Mouse (Mus musculus) hindbrain, embryonic 16.5 days (tissue): ENCODE results near the gene Slc37a3. TPM values are rescaled to one million over a fixed set of nuclear protein-coding genes. Genes with fewer than 3 reads are reported as not detected.

Source experiments
- ATAC-seq: fragments of 200-750 bp; cut with Nextera tagmentation; 2 replicates; pipeline ENCODE4 v1.8.0; 2017; ENCODE audit warnings: moderate TSS enrichment, moderate library complexity
- H3K27ac ChIP-seq: fragments of 300-500 bp; sonication (generic); 2 replicates; pipeline ENCODE4 v1.5.1; 2014; ENCODE audit warnings: low read depth, mild to moderate bottlenecking, control low read depth, low read length, moderate library complexity
- H3K27me3 ChIP-seq: fragments of 300-500 bp; sonication (generic); replicated peaks from 2 replicates; pipeline ENCODE4 v1.6.1; 2014; ENCODE audit warnings: low read length; ENCODE audit not compliant: control insufficient read depth, insufficient read depth
- H3K36me3 ChIP-seq: fragments of 300-500 bp; sonication (generic); 2 replicates; pipeline ENCODE4 v1.6.1; 2014; ENCODE audit warnings: mild to moderate bottlenecking, low read length, moderate library complexity, mixed read lengths; ENCODE audit not compliant: control insufficient read depth, insufficient read depth
- H3K4me1 ChIP-seq: fragments of 300-500 bp; sonication (generic); 2 replicates; pipeline ENCODE4 v1.6.1; 2014; ENCODE audit warnings: low read depth, low read length; ENCODE audit not compliant: control insufficient read depth, insufficient read depth
- H3K4me2 ChIP-seq: fragments of 300-500 bp; sonication (generic); 2 replicates; pipeline ENCODE4 v1.6.1; 2014; ENCODE audit warnings: mild to moderate bottlenecking, low read length, control low read depth, moderate library complexity
- H3K4me3 ChIP-seq: fragments of 300-500 bp; sonication (generic); 2 replicates; pipeline ENCODE4 v1.5.1; 2014; ENCODE audit warnings: mild to moderate bottlenecking, low read length, control low read depth, moderate library complexity
- H3K9ac ChIP-seq: fragments of 300-500 bp; sonication (generic); 2 replicates; pipeline ENCODE4 v1.6.1; 2014; ENCODE audit warnings: low read depth, mild to moderate bottlenecking, control low read depth, low read length, moderate library complexity
- H3K9me3 ChIP-seq: fragments of 300-500 bp; sonication (generic); 2 replicates; pipeline ENCODE4 v1.6.1; 2014; ENCODE audit warnings: mild to moderate bottlenecking, low read length, moderate library complexity; ENCODE audit not compliant: control insufficient read depth
- WGBS: fragments of 180-500 bp; shearing (Covaris S2); extraction: QIAGEN DNeasy Blood & Tissue Kit; methylation state at CpG from one replicate; pipeline ENCODE4 v1.1.7; 2014; 5-methylcytosine and 5-hydroxymethylcytosine counted together
- polyA plus RNA-seq: library from polyadenylated mRNA; unstranded; fragments of >200 nt; fragmentation: Nextera tagmentation; extraction: Ambion mirVana; gene quantifications from 2 replicates; pipeline ENCODE4 v1.2.1, GENCODE M21; 2015

Gene Slc37a3
- polyA plus RNA-seq, 1 experiment from 2014 or later: 60.1 TPM

DNA sequence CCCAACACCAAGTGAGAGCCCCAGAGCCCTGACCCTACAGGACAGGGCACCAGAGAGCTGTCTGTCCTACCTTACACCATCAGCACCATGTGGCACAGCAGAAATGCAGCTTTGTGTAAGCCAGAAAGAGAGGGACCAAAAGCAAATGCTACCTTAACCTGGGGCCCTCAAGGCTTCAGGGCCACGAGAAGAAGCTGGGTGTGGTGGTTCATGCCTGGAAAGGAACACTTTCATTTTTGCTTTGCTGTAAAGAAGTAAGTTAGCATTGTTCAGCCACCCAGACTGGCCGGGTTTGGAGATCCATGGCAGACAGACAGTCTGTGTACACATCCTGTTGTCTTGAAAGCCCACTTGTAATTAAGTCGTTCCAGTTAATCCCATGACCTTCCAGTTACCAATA, 89.7 kb downstream of the Slc37a3 start:
- H3K4me2 ChIP-seq: no peak overlapping the region
- H3K27me3 ChIP-seq: no peaks in the 10 kb centered on the region
- H3K36me3 ChIP-seq: no peaks in the 10 kb centered on the region
- ATAC-seq: no peak
- H3K4me1 ChIP-seq: peaks cover 3% of the 10 kb centered on the region; the same call in 1 of the 2 replicates
- 93% methylated on average over 3 of the region's 3 CpGs for WGBS
- no peak overlapping the region for H3K4me3 ChIP-seq
- H3K9ac ChIP-seq: no peak overlapping the region
- H3K27ac ChIP-seq: no peak overlapping the region
- no peaks in the 10 kb centered on the region for H3K9me3 ChIP-seq

DNA sequence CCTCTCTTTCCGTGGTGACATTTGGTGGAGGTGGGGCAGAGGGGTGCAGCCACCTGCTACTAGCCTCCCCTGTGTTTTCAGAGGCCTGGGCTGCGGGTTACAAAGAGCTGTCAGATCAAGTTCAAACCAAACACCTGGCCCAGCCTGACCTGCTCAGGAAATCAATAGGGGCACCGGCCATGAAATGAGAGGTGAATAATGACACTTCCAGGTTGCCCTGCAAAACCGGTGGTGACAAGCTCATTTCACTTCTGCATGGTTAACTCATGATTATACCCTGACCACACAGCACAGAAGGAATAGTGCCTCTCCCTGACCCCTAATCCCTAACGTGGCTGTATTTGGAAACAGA, 90.8 kb downstream of the Slc37a3 start:
- Histone ChIP-seq H3K9ac (no peak overlapping the region), H3K9me3 (no peaks in the 10 kb centered on the region), H3K4me2 (no peak overlapping the region), H3K4me3 (no peak overlapping the region), H3K36me3 (no peaks in the 10 kb centered on the region), H3K27me3 (no peaks in the 10 kb centered on the region), H3K4me1 (peaks cover 3% of the 10 kb centered on the region; the same call in 1 of the 2 replicates), H3K27ac (no peak overlapping the region)
- 40% methylated on average over 5 of the region's 5 CpGs for WGBS
- ATAC-seq: no peak

GRCm38 (mm10) chr6:39286053-39286731, 91.3 kb downstream of the Slc37a3 start:
- ATAC-seq: no peak
- H3K9ac ChIP-seq: no peak overlapping the region

DNA sequence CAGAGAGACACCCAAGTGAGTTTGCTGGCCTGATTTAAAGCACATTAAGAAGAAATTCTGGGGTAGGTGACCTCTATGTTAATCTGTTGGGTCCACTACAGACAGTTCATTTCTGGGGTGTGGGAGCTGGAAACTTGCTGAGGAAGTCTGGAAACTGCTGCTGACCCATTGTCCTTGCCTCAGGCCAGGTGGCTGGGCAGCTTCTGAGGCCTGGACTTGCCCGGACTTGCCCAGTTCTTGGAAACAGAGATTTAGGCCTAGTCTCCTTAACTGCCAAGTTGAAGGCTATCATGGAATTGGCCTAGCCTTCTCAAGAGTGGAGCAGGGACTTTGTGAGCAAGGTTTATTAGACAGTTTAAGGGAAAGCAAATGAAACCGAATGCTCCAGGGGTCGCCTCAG, 92.6 kb downstream of the Slc37a3 start:
- H3K4me3 ChIP-seq: no peak overlapping the region
- H3K36me3 ChIP-seq: no peaks in the 10 kb centered on the region
- WGBS: 92% methylated on average over 3 of the region's 3 CpGs
- H3K4me1 ChIP-seq: peaks cover 3% of the 10 kb centered on the region; the same call in 1 of the 2 replicates
- H3K9ac ChIP-seq: no peak overlapping the region
- H3K27me3 ChIP-seq: no peaks in the 10 kb centered on the region
- no peak for ATAC-seq
- H3K9me3 ChIP-seq: no peaks in the 10 kb centered on the region
- no peak overlapping the region for H3K4me2 ChIP-seq
- no peak overlapping the region for H3K27ac ChIP-seq

More at GRCm38 (mm10) chr6:39286053-39286731, 91.3 kb downstream of the Slc37a3 start:
- Histone ChIP-seq H3K9me3 (no peaks in the 10 kb centered on the region), H3K4me3 (no peak overlapping the region), H3K4me2 (no peak overlapping the region), H3K4me1 (peaks cover 3% of the 10 kb centered on the region; the same call in 1 of the 2 replicates), H3K27ac (no peak overlapping the region), H3K27me3 (no peaks in the 10 kb centered on the region), H3K36me3 (no peaks in the 10 kb centered on the region)
- 35% methylated on average over 6 of the region's 9 CpGs for WGBS

Other genes starting within 250 kb of the Slc37a3 start
- 3.3 and 4.5 TPM in 2 replicates for gene Kdm7a, start 170.9 kb downstream of the Slc37a3 start, polyA plus RNA-seq
- gene Rab19, start 3.5 kb upstream of the Slc37a3 start, polyA plus RNA-seq: 0.13 and 0.35 TPM in 2 replicates
- 237 and 243 TPM in 2 replicates for gene Mkrn1, start 42.8 kb upstream of the Slc37a3 start, polyA plus RNA-seq
- 12.8 and 17.6 TPM in 2 replicates for gene Dennd2a, start 180.2 kb upstream of the Slc37a3 start, polyA plus RNA-seq
- gene Adck2, start 196.2 kb upstream of the Slc37a3 start, polyA plus RNA-seq: 42.6 and 47.9 TPM in 2 replicates
- gene Gm42420, start 208.1 kb upstream of the Slc37a3 start, polyA plus RNA-seq: 1.6 and 1.9 TPM in 2 replicates
- gene Ndufb2, start 214.9 kb upstream of the Slc37a3 start, polyA plus RNA-seq: 482 and 563 TPM in 2 replicates